Mouse (Mus musculus) A20 (cell line): ENCODE measurements around the gene Hmcn2.

ENCODE experiments used
- DNase-seq: peaks from one replicate; pipeline ENCODE4 v3.0.0-alpha.2; 2011; ENCODE audit warnings: low read depth, low spot score

Hmcn2 gene

DNA sequence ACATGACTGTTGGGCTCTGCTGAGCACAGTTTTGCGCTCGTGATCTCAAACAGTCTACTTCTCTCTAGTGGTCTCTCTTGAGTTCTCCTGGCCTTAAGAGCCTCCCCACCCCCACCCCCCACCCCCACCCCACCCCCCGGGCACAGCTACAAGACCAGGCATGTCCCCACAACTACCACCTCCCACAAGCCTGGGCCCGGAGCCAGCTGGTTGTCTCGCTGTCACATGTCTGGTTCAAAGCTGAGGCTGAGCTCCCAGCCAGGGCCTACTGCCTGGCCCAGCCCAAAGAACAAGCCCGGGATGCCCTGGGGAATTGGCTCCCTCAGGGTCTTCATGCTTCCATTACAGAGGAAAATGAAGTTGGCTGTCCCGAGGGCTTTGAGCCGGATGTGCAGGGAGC, 140.1 kb downstream of the Hmcn2 start:
- no peak for DNase-seq

DNA sequence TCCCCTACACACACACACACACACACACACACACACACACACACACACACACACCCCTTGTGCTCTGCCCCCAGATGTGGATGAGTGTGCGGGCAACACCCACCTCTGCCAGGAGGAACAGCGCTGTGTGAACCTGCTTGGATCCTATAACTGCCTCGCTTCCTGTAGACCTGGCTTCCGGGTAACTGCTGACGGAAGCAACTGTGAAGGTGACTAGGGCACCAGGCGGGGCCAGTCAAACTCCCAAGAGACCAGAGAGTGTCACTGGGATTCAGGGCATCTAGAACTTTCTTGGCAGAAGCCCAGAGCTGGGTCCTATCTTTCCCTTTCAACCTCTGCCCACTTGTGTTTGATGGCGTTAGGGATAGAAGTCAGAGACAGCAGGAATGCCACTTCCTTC, 141.2 kb downstream of the Hmcn2 start:
- no peak for DNase-seq

DNA sequence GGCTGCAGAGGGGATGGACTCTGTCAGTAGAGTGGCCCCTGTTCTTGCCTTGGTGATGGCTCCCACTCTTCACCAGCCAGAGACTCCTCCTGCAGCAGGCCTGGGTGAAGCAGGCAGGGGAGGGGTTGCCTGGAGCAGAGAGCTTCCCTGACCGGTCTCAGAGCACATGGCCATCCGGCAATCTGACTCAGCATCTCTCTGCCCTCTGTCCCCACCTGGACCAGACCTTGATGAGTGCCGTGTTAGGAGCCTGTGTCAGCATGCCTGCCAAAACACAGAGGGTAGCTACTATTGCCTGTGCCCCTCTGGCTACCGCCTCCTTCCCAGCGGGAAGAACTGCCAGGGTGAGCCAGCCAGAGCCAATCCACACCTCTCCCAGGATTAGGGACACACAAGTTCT, 144.2 kb downstream of the Hmcn2 start:
- DNase-seq, result no peak

DNA sequence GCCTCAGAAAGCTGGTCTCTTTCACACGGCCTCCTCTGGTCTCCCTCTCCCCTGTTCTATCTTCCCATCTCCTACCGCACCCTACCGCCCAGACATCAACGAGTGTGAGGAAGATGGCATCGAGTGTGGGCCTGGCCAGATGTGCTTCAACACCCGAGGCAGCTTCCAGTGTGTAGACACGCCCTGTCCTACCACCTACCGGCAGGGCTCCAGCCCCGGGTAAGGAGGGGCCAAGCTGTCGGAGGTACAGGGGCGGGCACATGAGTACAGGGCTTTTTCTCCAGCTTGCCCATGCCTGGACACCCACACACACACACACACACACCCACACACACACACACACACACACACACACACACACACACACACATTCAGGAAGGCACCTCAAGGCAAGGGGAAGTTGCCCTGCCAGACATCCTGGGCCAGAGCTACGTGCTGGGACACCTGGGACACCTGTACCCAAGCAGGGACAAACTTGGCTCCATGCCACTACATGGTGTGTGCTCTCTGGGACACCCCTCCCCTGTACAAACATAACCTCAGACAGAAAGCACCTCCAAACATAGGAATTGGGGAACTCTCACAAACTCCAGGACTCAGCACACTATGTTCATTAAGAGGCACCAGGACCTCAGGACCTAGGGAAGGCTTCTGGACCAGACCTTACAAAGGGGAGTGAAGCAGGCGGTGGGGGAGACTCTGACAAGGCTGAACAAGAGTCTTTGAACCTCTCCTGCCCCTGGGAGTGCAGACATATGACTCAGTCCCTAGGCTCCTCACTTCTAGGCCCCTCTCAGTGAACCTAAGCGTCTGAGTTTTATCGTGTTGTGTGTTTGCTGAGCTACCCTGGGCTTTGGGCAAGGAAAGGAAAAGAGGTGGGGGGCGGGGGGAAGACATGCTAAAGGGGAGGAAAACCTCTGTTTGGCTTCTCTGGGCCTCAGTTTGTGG, 145.0 kb downstream of the Hmcn2 start:
- peak; percentile 29 for DNase-seq

DNA sequence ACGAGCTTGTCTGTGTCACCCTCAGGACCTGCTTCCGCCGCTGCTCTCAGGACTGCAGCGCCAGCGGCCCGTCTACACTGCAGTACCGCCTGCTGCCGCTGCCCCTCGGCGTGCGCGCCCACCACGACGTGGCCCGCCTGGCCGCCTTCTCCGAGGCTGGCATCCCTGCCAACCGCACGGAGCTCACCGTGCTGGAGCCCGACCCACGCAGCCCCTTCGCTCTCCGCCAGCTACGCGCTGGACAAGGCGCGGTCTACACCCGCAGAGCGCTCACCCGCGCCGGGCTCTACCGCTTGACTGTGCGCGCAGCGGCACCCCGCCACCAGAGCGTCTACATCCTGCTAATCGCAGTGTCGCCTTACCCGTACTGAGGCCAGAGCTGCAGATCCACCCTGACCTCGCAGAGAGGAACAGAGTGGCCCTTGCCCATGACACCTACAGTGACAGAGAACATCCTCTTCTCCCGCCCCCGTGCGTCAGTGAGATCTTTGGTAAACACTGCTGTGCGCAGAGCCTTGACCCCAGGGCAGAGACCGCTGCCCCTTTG, 145.9 kb downstream of the Hmcn2 start:
- DNase-seq, result no peak

DNA sequence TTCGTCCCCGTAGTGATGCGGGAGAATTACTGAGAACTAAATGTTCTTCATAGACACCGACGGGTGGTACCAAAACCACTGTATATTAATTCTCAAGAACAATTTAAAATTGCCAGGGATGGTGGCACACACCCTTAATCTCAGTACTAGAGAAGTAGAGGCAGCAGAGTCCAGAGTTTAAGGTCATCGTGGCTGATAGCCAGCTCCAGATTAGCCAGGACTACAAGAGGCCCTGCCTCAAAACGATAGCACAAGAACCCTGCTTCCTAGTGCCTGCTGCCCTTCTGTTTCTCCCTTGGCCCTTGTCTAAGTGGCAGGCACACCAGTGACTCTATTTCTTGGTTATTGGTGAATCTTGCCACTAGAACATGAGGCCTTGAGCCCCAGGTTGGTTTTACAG, 146.7 kb downstream of the Hmcn2 start:
- no peak for DNase-seq

DNA sequence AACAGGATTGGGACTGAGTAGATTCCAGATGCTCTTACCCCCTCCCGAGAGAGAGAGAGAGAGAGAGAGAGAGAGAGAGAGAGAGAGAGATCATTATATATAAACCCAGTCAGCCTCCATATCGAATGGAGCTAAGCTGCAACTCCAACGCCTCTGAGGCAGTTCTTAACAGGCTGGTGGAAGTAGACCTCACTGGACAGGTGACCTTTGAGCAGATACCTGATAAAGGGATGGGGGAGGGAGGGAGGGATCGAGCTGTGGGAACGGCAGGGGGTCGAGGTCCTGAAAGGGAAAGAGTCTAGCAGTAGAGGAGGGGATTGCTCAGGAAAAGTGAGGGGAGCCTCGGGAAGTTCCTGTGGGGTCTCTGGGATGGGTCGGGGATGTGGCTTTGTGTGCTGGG, 147.8 kb downstream of the Hmcn2 start:
- DNase-seq, result no peak

DNA sequence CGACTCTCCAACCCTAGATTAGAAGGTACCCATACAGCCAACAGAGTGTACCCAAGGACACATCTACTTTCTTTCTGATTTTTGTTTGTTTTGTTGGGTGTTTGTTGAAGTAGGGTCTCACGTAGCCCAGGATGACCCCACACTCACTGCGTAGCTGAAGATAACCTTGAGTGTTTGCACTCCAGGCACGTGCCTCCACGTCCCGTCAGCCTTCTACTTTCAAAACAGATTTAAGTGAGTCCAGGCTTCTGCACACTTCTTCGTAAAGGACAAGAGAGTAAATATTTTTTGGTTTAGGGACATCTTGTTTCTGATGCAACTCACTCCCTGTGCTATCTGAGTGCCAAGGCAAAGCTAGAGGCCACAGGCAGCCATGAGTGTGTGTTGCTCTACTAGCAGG, 149.0 kb downstream of the Hmcn2 start:
- no peak for DNase-seq

DNA sequence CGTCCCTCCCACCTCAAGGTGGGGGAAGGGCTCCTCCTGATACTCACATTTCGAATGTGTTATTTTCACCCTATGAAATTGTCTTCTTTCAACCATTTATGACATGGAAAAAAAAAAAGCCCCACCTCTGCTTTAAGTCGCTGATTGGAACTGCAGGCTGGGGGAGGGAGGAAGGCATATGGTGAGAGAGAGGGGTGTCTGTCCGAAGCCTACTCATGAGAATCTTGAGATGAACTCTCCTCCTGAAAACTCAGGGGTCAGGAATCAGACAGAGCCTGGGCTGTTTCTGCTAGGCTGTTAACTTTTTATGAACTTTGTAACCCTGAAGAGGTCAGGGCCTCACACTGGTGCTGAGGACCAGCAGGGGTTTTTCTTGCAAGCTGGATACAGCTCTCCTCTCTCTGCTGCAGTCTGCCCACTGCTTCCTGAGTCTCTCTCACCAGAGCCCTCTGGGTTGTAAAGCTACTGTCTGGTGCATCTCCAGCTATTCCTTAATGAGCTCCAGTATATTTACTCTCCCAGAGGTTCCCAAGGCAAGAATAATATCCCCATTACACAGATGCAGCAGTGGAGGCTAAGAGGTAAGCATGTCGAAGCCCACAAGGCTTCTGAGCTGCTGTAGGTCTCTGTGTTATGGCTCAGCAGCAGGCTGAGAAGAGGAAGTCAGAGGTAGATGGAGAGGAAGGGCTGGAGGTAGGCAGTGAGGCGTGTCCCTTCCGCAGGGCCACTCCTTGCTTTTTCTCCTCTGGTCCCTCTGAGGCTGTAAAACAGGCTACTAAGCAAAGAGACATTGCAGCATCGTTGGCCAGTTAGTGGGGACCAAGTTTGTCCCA, 149.7 kb downstream of the Hmcn2 start:
- DNase-seq, result peak; percentile 47

DNA sequence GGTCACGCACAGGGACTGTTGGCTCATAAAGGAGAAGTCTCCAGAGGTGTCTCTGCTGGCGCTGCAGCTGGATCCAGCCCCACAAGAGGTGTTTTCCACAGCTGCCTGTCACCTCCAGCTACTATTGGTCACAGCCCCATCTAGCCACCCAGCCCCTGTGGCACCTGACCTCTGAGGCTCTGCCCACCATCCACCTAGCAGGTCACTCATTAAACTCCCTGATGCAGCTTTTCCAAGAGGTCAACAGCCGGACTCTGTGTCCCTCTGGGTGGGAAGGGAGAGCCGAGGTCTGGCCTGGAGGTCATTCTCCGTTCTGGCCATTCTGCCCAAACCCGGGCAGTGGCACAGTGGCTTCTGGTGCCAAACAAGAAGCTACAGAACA, 150.3 kb downstream of the Hmcn2 start:
- DNase-seq, result no peak

DNA sequence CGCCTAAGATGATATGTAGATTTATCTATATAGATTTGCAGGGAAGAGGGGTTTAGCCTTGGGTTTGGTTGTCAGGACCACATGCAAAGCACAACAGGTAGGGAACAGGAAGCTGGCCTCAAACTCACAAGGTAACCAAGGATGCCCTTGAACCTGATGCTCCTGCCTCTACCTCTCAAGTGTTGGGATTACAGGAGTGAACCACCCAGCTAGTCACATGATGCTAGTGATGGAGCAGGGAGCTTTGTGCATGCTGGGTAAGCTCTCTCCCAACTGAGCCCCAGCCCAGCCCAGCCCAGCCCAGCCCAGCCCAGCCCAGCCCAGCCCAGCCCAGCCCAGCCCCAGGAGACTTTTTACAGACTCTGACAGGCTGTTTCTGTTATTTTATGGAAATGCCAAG, 153.2 kb downstream of the Hmcn2 start:
- DNase-seq, result no peak

DNA sequence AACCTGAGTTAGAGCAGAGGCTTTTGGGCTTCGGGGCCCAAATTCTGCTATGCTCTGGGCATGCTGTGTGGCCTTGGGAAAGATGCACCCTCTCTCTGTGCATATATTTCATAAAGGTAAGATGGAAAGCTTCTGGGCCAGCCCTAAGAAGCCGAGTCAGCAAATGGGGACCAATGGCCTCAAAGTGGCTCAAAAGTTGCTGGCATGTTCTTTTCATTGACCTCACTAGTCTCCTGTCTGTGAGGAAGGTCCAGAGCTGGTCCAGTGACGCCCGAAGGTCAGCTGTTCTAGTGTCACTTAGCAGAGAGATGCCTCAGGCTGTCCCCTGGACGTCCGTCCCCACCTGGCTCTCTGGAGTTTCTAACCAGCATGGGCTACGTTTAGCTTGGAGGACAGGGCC, 154.6 kb downstream of the Hmcn2 start:
- no peak for DNase-seq

DNA sequence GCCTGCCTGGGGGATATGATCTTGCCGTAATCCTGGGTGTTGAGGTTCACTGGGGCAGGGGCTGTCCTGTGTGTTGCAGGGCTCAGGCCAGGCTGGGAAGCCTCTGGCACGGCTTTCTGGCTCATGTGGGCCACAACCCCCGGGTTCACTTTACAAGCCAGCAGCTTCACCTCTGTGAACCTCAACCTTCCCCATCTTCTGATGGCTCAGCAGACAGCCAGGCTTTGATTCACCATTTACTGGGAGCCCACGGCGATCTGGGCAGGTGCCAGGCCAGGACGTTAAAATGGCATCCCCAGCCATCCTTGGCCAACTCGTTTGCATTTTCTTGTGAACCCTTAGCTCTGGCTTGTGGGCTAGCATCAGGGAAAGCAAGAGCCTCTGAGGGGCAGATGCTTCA, 155.3 kb downstream of the Hmcn2 start:
- DNase-seq, result no peak

DNA sequence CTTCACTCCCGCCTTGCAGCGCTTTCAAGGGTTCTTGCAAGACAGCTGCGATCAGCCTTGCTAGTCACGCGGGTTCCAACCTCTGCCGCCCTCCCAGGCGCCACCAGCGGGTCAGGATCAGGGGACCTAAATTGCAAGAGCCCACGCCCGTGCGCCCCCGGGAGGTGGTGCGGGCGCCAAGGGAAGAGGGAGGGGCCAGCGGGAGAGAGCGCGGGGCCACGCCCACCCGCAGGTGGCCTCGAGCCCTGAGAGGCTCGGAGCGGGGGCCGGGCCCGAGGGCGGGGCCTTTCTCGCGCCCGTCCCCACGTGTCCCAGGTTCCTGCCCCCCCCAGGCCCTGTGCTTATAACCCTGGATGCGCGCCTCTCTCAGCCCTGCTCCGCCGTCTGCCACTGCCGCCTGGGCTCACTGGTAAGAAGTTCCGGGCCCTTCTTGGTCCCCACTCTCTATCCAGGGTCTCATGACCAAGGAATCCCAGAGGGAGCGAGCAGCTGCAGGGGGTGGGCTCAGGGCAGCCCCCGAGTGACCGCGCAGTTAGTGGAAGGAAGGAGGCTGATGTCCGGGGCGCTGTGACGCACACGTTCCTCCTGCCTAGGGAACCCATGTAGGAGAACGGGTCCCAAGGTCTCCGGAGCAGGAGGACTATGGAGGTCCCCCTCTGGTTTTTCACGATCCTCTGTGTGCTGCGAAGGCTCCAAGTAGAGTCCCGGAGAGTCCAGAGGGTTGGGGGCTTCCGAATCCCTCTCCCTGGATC, 155.9 kb downstream of the Hmcn2 start, which contains the start of gene Ass1:
Ass1 (plus strand) TSS at position 277 of the 752 bp plus-strand sequence.
- peak; percentile 82 for DNase-seq

DNA sequence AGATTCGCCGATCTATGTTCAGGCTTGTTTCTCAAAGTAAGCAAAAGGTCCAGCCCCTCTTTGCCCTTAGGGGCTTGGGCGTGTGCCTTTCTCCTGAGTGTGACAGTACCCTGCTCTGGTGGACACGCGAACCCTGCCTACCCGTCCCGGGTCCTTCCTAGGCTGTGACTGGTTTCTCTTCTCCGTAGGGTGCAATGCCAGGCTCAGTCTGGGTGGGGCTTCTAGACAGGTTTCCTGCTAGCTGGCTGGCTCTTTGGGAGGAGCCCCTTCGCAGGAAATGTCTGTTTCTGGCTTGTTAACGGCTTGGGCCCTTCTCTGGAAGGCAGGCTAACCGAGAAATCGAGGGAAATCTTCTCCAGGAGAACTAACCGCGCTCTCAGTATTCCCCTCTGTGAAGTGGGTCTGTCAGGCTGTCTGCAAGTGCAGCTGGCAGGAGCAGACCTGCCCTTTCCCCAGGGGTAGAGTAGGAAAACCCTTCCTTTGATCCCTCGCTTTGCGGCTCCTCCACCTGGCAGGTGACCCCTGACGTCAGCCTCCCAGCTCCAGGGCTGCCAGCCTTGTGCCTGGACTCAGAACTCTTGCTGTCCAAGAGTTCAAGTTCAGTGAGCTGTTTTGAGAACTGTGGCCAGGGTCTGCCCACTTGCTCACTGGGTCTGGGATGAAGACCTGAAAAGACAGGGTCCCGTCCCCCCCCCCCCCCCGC, 156.6 kb downstream of the Hmcn2 start:
- no peak for DNase-seq

DNA sequence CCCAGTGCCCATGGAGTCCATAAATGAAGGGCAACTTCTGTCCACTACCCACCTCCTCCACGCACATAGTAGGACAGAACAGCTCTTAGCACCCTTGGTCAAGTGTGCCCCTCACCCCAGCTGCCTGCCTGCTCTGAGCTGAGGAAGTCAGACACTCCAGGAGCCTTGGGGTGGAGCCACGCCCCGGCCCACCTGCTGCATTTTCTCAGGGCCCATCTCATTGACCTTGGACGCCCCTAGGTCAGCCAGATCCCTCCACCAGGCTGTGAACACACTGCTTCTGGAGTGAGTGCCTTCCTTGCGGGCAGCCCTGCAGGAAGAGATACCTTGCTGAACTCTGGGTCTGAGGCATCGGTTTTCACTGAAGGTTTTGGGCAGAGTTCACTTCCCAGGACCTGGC, 157.4 kb downstream of the Hmcn2 start:
- DNase-seq, result no peak

DNA sequence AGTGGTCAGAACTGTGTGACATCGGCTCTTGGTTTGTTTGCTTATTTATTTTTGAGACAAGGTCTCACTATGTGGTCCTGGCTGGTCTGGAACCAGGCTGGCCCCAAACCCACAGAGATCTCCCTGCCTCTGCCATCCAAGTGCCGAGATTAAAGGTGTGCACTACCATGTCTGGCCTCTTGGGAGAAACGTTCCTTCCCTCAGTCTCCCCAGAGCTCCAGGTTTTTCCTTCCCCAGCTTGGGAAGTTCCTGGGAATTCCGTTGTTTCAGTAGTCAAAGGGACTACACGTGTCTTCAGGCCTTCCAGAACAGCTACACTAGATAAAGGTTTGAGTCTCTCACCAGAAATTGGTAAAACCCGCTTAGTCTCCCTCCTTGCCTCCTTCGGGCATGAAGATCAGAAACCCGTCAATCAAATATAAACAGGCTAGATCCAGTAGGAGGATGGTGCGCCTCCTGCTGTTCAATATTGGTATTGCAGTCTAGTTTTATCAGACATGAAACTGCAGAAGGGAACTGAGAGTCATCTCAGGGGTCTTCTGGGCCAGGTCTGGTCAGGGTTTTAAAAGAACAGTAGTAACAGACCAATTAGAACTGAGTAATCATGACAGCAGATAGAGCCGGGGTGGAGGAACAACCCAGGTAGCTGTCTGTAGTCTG, 158.3 kb downstream of the Hmcn2 start:
- DNase-seq, result peak; percentile 86

DNA sequence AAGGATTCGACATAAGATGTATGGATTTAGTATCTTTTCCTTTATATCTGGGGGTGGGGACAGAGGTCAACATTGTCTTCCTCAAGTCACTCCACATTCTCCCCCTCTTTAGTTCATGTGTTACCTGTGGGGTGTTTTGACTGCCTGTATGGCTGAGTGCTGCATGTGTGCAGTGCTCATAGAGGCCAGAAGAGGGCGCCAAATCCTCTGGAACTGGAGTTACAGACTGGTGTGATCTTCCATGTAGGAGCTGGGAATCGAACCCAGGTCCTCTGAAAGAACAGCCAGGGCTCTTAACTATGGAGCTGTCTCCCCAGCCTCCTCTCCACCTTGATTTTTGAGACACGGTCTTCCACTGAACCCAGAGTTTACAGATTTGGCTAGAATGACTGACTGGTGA, 159.7 kb downstream of the Hmcn2 start:
- peak; percentile 42 for DNase-seq

DNA sequence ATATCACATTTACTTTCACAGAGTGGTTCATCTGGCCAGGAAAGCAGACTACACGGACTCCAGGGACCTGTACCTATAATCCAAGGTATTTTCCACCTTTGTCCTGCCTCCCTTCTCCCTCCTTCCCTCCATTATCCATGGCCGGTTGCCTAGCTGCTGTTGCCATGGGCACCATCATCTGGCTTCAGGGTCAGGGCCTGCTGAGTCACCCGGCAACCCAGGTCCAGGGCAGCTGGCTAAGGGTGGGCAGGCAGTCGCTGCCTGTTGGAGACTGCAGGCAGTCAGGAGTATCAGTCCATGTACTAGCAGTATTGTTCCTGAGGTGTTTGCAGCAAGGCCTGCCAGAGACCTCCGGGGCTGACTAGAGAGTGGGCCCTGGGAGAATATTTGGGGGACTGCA, 160.5 kb downstream of the Hmcn2 start:
- no peak for DNase-seq

DNA sequence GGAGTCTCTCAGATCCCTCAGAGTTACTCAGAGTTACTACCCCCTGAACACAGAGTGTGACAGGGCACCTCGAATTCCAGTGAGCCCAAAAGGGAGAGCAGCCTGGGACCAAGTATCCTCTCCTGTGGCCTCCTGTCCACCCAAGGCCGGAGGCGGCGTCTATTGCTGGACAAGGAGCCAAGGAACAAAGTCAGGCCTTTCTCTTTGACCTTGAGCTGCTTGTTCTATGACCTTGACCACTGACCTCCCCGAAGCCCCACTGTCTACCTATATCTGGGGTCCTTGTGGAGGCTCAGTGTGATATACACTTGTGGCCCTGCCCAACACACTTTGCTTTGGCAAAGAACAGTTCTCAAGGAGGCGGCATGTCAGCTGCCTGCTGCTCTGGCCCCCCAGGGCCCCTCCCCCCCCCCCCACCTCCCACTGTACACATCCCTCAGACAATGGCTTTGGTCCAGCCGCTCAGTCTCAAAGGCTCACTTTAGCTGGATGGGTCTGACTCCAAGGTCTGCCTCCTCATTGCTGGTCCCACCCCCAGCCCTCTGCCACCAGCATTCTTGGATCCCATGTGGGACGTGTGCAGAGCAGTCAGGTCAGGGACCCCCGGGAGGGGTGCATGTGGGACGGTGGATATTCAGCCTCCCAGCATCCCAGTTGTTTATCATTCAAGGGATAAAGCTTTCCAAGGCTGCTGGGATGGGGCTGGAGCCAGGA, 162.0 kb downstream of the Hmcn2 start:
- DNase-seq, result no peak
